Mouse (Mus musculus): ENCODE measurements around the gene Pxylp1.

DNA sequence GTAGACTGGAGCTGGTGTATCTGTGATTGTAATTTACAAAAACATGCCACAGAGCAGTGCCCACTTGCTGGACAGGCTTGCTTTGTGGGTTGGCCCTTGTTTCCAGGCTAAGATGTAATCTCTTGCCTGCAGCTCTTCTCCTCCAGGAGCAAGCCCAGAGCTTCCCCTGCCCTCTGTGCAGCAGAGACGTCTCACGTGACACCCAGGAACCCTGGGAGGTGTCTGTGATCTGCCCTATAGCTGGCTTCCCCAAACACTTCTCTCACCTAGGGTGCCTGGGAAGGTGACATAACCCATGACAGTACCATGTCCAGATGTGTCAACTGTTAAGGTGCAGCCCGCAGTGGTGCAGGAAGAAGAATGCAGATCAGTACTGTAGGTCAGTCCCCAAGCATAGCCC lies 28.9 kb downstream of the Pxylp1 start:
- no peak for TF ChIP-seq CTCF (IDR thresholded peaks at IDR 0.05; ENCODE audit: control insufficient read depth, insufficient read depth, low read length)
- no peak for TF ChIP-seq POLR2A (IDR thresholded peaks at IDR 0.05; ENCODE audit: borderline replicate concordance, control insufficient read depth, low read depth, low read length)

Data from bone marrow, adult 2 months (tissue).